12 mouse cellular contexts compared by ENCODE assay signal in genomic region chr14:120146908-120147770, GRCm38 (mm10).
DNase-seq lines count a peak whose midpoint lies in the region; ATAC-seq lines count a peak whose summit lies in the region.
"Had no signal": no experiment of that assay in that cellular context is flagged by ENCODE, and none has a peak within 500 bp of the region (broad histone marks: within the 10 kb centered on the region; RNA-seq: fewer than 3 reads in every experiment).

No protein-coding gene starts in this region.

- 66% methylated on average over 8 of the region's 8 CpGs for WGBS in heart, embryonic 10.5 days
- 68% methylated on average over 8 of the region's 8 CpGs for whole genome bisulfite sequencing in heart, embryonic 11.5 days (ENCODE audit: insufficient replicate concordance)
- WGBS in embryonic facial prominence, embryonic 13.5 days = 30% methylated on average over 8 of the region's 8 CpGs
- 42% methylated on average over 8 of the region's 8 CpGs for WGBS in limb, embryonic 13.5 days

- H3K9me3 ChIP-seq in heart, embryonic 10.5 days = no peaks in the 10 kb centered on the region
- H3K9me3 ChIP-seq in heart, embryonic 11.5 days (replicated peaks; ENCODE audit: control insufficient read depth, low read length) = no peaks in the 10 kb centered on the region
- no peaks in the 10 kb centered on the region for H3K9me3 ChIP-seq in embryonic facial prominence, embryonic 13.5 days
- H3K9me3 ChIP-seq in limb, embryonic 13.5 days = no peaks in the 10 kb centered on the region
- H3K9me3 ChIP-seq: midbrain, embryonic 13.5 days had no signal

- H3K4me2 ChIP-seq in heart, embryonic 11.5 days = no peak overlapping the region
- H3K4me2 ChIP-seq in embryonic facial prominence, embryonic 13.5 days = no peak overlapping the region
- no peak overlapping the region for H3K4me2 ChIP-seq in limb, embryonic 13.5 days (replicated peaks)
- H3K4me2 ChIP-seq: liver, embryonic 11.5 days; midbrain, embryonic 13.5 days had no signal

- H3K4me1 ChIP-seq in heart, embryonic 10.5 days = peaks cover 20% of the 10 kb centered on the region
- H3K4me1 ChIP-seq in heart, embryonic 11.5 days (ENCODE audit: control insufficient read depth, insufficient read depth, low read length) = no peaks in the 10 kb centered on the region
- peaks cover 35% of the 10 kb centered on the region for H3K4me1 ChIP-seq in embryonic facial prominence, embryonic 13.5 days
- peaks cover 50% of the 10 kb centered on the region for H3K4me1 ChIP-seq in limb, embryonic 13.5 days

- no peak overlapping the region for H3K4me3 ChIP-seq in heart, embryonic 10.5 days
- H3K4me3 ChIP-seq in heart, embryonic 11.5 days (ENCODE audit: low read depth, low read length) = no peak overlapping the region
- H3K4me3 ChIP-seq in embryonic facial prominence, embryonic 13.5 days = no peak overlapping the region
- H3K4me3 ChIP-seq in limb, embryonic 13.5 days = no peak overlapping the region
- H3K4me3 ChIP-seq: midbrain, embryonic 13.5 days had no signal

- H3K27ac ChIP-seq in heart, embryonic 10.5 days = no peak overlapping the region
- no peak overlapping the region for H3K27ac ChIP-seq in heart, embryonic 11.5 days (ENCODE audit: low read depth, low read length)
- peak overlapping the region; percentile 56; the same call in 1 of the 2 replicates for H3K27ac ChIP-seq in embryonic facial prominence, embryonic 13.5 days
- H3K27ac ChIP-seq in limb, embryonic 13.5 days = peak overlapping the region; percentile 66
- H3K27ac ChIP-seq: kidney, postnatal 0 days; midbrain, embryonic 13.5 days had no signal

- ATAC-seq in heart, embryonic 11.5 days (replicated peaks; ENCODE audit: insufficient number of reproducible peaks, low FRiP score, low TSS enrichment) = no peak
- no peak for ATAC-seq in embryonic facial prominence, embryonic 13.5 days (ENCODE audit: insufficient number of reproducible peaks, insufficient read depth, low FRiP score, low TSS enrichment, low read depth)
- ATAC-seq in limb, embryonic 13.5 days (ENCODE audit: low FRiP score, low read depth) = peak; percentile 52
- ATAC-seq: lung, postnatal 0 days; midbrain, embryonic 13.5 days had no signal

- DNase-seq in heart, embryonic 10.5 days (ENCODE audit: low spot score) = peak; percentile 68
- DNase-seq in Muller cell, postnatal 12 days (ENCODE audit: inconsistent ontology term) = peak; percentile 14
- DNase-seq in cerebellum, adult 18-20 months = no peak
- DNase-seq in adrenal gland, postnatal 4 days (ENCODE audit: low spot score in 2 of 2) = no peak
- DNase-seq: cerebellum, adult 2 months had no signal

- no peak overlapping the region for H3K9ac ChIP-seq in heart, embryonic 11.5 days (ENCODE audit: low read depth, low read length)
- H3K9ac ChIP-seq in embryonic facial prominence, embryonic 13.5 days = no peak overlapping the region
- H3K9ac ChIP-seq in limb, embryonic 13.5 days = no peak overlapping the region
- H3K9ac ChIP-seq: midbrain, embryonic 13.5 days had no signal

- H3K27me3 ChIP-seq in heart, embryonic 10.5 days (ENCODE audit: insufficient read depth, poor library complexity, severe bottlenecking) = no peaks in the 10 kb centered on the region
- no peaks in the 10 kb centered on the region for H3K27me3 ChIP-seq in heart, embryonic 11.5 days (ENCODE audit: control insufficient read depth, insufficient read depth, low read length)
- no peaks in the 10 kb centered on the region for H3K27me3 ChIP-seq in embryonic facial prominence, embryonic 13.5 days
- no peaks in the 10 kb centered on the region for H3K27me3 ChIP-seq in limb, embryonic 13.5 days

- no peaks in the 10 kb centered on the region for H3K36me3 ChIP-seq in heart, embryonic 10.5 days
- no peaks in the 10 kb centered on the region for H3K36me3 ChIP-seq in heart, embryonic 11.5 days (ENCODE audit: control insufficient read depth, insufficient read depth, low read length)
- H3K36me3 ChIP-seq in embryonic facial prominence, embryonic 13.5 days = no peaks in the 10 kb centered on the region
- H3K36me3 ChIP-seq in limb, embryonic 13.5 days = no peaks in the 10 kb centered on the region
- H3K36me3 ChIP-seq: midbrain, embryonic 13.5 days had no signal

Comparison
In these comparisons a context has a peak if more than half of its experiments do, and no peak if none do; other contexts are left out.
1. DNase-seq: peak in heart, embryonic 10.5 days (single experiment) and Muller cell, postnatal 12 days (single experiment); none in cerebellum, adult 18-20 months (0 of 2) and adrenal gland, postnatal 4 days (0 of 2).
2. H3K27ac ChIP-seq: peak in embryonic facial prominence, embryonic 13.5 days (single experiment) and limb, embryonic 13.5 days (single experiment); none in heart, embryonic 10.5 days (single experiment) and heart, embryonic 11.5 days (single experiment).